Mouse (Mus musculus): ENCODE measurements around the gene Phf6.

GRCm38 (mm10) chrX:52864126-52864525 lies 47.9 kb upstream of the Phf6 start:
- TF ChIP-seq CTCF (IDR thresholded peaks at IDR 0.05; ENCODE audit: low read depth, low read length) = no peak
- no peak for TF ChIP-seq POLR2A (IDR thresholded peaks at IDR 0.05; ENCODE audit: insufficient read depth, low read length)
- no peak for TF ChIP-seq EP300 (IDR thresholded peaks at IDR 0.05; ENCODE audit: insufficient read depth, low read depth, low read length)
